Mouse (Mus musculus): Measurements from ENCODE around the gene Parvb.
A peak's percentile ranks its signal among the peaks of the same experiment; 100 is the strongest.

Parvb gene

GRCm38 (mm10) chr15:84323966-84324869, 92.4 kb downstream of the Parvb start, which contains the start of gene Parvg:
TSS of gene Parvg (plus strand) at chr15:84324026.
- peak; percentile 50 to 79 for DNase-seq (ENCODE audit: low spot score in 2 of 2)

GRCm38 (mm10) chr15:84324870-84325553, 93.2 kb downstream of the Parvb start:
- DNase-seq (ENCODE audit: low spot score in 2 of 2): peak in 1 of 2 experiments; percentile 33

GRCm38 (mm10) chr15:84325736-84326135, 93.9 kb downstream of the Parvb start:
- no peak for DNase-seq (ENCODE audit: low spot score in 2 of 2)

DNA sequence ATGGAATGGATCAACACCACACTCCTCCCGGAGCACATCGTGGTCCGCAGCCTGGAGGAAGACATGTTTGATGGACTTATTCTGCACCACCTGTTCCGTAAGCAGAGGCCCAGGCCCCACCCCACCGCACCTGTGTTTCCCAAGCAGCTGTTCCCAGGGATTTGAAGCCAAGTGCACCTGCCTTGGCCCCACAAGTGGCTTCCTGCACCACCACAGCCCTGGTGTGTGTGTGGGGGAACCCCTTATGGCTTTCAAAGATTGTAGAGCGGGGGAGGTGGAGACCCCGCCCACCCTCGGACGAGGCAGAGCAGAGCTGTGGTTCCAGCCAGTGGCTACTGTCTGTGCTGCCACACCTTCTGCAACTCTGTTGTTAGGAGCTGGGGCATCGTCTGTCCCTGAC, 97.0 kb downstream of the Parvb start:
- no peak for DNase-seq (ENCODE audit: low spot score in 2 of 2)

- DNase-seq (ENCODE audit: low spot score in 2 of 2): no peak
Observed at GRCm38 (mm10) chr15:84329940-84330339, 98.1 kb downstream of the Parvb start.

DNA sequence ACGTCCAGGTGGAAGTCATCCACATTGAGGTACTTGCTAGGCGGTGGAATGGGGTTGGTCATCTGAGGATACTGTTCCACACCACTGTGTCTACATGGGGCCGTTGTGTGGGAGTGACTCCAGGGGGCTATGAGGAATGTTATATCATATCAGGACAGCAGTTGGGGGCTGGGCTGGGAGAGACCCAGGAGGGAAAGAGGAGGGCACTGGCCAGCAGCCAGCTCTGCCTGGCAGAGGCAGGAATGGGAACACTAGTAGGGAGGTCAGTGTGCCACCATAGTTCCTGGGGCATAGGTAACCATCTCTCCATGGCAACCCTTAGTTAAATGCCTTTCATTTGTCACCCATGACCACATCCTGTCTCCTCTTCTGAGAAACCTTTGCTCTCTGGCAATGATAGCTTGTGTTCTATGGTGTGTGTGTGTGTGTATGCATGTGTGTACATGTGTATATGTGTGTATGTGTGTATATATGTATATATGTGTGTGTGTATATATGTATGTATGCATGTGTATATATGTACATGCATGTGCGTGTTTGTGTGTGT, 99.3 kb downstream of the Parvb start:
- no peak for DNase-seq (ENCODE audit: low spot score in 2 of 2)

DNA sequence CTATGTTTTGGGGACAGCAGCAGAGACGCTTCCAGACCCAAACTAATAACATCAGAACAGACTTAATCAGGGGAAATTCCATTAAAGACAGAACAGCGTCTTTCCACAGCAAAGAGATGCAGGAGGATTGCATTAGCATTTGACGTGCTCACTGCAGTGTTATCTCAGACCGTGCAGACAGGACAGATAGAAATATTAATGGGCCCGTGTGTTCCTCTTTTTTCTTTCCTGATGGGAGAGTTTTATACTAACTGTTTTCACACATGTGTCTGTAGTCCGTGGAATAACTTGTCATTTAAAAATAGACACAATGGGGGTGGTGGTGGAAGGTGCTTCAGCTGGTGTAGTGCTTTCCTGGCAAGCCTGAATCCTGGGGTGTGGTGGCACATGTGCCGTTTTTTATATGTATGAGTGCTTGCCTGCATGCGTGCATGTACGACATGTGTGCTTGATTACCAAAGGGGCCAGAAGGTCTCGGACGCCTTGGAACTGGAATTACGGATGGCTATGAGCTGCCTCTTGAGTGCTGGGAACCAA, 104.5 kb downstream of the Parvb start:
- no peak for DNase-seq (ENCODE audit: low spot score in 2 of 2)

GRCm38 (mm10) chr15:84337599-84337998, 105.8 kb downstream of the Parvb start:
- DNase-seq (ENCODE audit: low spot score in 2 of 2): no peak

- DNase-seq (ENCODE audit: low spot score in 2 of 2): no peak
Observed at GRCm38 (mm10) chr15:84340926-84341325, 109.1 kb downstream of the Parvb start.

- DNase-seq (ENCODE audit: low spot score in 2 of 2): no peak
Observed at GRCm38 (mm10) chr15:84348769-84349168, 116.9 kb downstream of the Parvb start.

- no peak for DNase-seq (ENCODE audit: low spot score in 2 of 2)
Observed at GRCm38 (mm10) chr15:84349915-84350738, 118.3 kb downstream of the Parvb start.

DNA sequence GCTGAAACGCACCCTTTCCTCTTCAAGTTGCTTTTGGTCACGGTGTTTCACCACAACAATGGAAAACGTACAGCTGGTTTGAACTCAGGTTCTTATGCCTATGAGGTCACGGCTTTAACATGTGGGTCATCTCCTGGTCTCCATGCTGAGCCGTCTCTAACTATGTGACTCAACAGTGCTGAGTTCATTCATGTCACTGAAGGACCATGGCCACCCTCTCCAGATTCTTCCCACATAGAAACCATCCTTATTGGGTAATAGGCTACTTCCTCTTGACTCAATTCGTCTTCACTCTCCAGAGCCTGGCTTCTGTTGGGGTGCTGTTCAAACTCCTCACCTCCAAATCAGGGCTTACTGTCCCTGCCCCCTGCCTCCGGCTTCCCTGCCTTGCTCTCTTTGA, 119.5 kb downstream of the Parvb start:
- no peak for DNase-seq (ENCODE audit: low spot score in 2 of 2)

DNA sequence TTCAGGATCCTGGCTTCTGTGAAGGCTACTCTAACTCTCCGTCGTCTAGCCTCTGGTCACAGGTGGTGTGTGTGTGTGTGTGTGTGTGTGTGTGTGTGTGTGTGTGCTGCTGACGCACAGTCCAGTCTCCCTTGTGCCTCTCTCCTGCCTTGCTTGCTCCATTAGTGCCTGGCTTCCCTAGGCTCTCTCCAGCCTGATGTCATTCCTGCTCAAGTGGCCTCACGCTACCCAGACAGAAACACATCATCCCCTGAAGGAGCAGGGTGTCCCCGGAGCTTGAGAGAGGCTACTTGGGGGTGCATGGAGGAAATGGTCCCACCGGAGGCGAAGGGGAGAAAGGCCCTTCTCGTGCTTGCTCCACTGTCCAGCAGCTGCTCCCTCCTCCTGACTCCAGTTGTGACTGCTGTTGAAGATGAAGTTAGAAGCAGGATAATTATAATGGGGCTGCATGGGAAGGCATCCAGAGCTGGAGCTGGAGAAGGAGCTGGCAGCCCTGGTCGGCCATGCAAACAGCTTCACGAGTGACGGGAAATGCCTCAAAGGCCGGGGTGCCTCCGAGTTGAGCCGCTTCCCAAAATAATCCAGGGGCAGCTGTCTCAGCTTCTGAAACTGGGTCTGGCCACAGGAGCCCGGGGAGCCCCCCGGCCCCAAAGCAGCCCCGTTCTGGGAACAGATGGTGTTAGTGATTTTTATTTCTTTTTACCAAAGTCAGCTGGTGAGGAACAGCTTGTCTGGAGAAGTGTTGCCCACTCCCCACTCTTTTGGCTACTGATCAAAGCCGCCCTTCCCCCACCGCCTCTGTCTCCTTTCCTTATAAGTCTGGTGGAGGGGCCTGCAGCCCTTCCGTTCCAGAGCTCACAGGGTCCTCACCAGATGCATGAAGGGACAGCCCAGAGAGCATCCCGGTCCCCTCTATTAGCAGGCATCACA, 120.3 kb downstream of the Parvb start:
- no peak for DNase-seq (ENCODE audit: low spot score in 2 of 2)

DNA sequence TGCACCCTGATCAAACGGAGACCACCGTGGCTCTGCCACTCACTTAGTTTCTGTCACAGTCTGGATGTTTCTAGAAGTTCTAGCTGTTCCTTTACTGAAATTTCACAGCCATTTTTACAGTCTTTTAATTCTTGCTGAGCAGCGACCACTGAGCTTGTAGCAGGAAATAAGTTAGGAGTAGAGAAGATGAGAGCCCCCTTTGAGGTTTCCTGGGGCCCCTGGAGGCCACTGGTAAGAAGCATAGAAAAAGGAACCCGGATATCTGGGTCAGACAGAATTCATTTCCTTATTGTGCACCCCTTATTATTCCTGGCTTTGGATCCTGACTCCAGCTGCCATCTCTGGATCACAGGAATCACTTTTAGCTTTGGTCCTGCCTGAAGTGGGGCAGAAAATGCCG, 123.2 kb downstream of the Parvb start:
- DNase-seq (ENCODE audit: low spot score in 2 of 2): no peak

DNA sequence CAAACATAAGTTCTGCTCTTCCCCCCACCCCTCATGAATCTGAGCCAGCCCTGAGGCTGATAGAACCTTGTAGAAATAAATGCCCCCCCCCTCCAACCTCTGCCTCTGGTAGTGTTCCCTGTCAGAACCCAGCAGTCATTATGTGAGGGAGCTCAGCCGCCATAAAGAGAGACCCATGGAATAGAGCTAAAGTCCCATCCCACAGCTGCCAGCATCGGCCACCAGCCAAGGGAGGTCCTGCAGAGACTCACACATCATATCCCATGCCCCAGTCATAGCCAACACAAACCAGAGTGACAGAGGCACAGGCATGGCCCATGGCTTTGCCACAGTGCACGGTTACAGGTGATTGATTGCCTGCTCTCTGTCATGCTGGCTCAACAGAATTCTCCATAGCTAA, 132.9 kb downstream of the Parvb start:
- no peak for DNase-seq (ENCODE audit: low spot score in 2 of 2)
